Mouse (Mus musculus): Measurements from ENCODE around the gene Tns2. TPM values are rescaled to one million over a fixed set of nuclear protein-coding genes. Genes with fewer than 3 reads are reported as not detected.

The Tns2 gene
- total and polyA plus RNA-seq, 2 experiments from 2014 or later = 24.6 to 57.9 TPM

DNA sequence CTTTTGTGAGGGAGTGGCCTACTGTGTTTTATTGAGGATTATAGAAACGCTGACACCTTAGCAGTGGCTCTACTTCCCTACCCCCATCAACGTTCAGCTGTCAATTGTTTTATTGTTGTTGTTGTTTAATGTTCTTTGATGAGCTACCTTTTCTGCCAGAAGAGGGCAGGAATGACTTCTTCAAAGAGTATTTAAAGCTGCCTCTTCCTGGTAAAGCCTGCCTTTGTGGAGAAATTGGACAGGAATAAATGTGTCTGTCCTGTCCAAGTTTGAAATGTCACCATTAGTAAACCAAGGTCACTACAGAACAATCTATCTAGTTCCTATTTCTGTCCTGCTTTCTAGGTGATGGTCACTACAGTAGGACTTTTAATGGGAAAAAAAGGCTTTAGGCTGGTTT is 6.1 kb upstream of the Tns2 start:
- Histone ChIP-seq H3K4me2 (ENCODE audit: low read depth, low read length) (no peak overlapping the region), H3K27ac (ENCODE audit: low read depth) (no peak overlapping the region), H3K9ac (replicated peaks; ENCODE audit: low read depth, low read length) (no peak overlapping the region), H3K36me3 (replicated peaks; ENCODE audit: control insufficient read depth, insufficient read depth, low read length) (peaks cover 81% of the 10 kb centered on the region), H3K9me3 (replicated peaks; ENCODE audit: control insufficient read depth, low read length) (no peaks in the 10 kb centered on the region), H3K4me3 (ENCODE audit: low read depth, low read length) (no peak overlapping the region), H3K4me1 (ENCODE audit: control insufficient read depth, insufficient read depth) (0 out of 2 replicates have a peak, but pooled peaks cover under 1% of the 10 kb centered on the region), H3K27me3 (ENCODE audit: control insufficient read depth, insufficient read depth, low read length) (no peaks in the 10 kb centered on the region)
- WGBS = 66% methylated on average over 2 of the region's 2 CpGs
- ATAC-seq (ENCODE audit: insufficient read depth, low read depth) (no peak), DNase-seq (ENCODE audit: low spot score) (no peak)
- TF ChIP-seq CTCF (IDR thresholded peaks at IDR 0.05; ENCODE audit: low read depth) = no peak
- TF ChIP-seq EP300 (IDR thresholded peaks at IDR 0.05; ENCODE audit: low read depth) = no peak

DNA sequence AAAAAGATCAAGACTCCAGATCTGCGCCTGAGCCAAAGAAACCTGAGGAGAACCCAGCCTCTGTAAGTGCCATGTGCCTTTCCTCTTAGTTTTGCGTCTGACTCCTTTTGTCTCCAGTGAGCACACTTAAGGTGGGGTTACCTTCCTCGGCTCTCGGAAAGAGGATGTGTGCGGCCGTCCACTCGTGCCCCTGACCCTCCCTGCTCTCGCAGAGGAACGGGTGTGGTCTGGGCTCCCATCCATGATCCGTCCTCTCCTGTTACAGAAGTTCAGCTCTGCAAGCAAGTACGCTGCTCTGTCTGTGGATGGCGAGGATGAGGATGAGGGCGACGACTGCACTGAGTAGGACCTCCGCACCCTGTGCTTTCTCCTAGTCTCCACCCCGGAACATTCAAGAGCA is 5.2 kb upstream of the Tns2 start:
- 0 out of 2 replicates have a peak, but pooled peaks cover 3% of the 10 kb centered on the region for H3K4me1 ChIP-seq (ENCODE audit: control insufficient read depth, insufficient read depth)
- DNase-seq (ENCODE audit: low spot score) (no peak), ATAC-seq (ENCODE audit: insufficient read depth, low read depth) (no peak)
- 76% methylated on average over 16 of the region's 16 CpGs for WGBS
- H3K4me2 ChIP-seq (ENCODE audit: low read depth, low read length) = no peak overlapping the region
- H3K4me3 ChIP-seq (ENCODE audit: low read depth, low read length) = no peak overlapping the region
- H3K9ac ChIP-seq (replicated peaks; ENCODE audit: low read depth, low read length) = no peak overlapping the region
- peaks cover 72% of the 10 kb centered on the region for H3K36me3 ChIP-seq (replicated peaks; ENCODE audit: control insufficient read depth, insufficient read depth, low read length)
- H3K27me3 ChIP-seq (ENCODE audit: control insufficient read depth, insufficient read depth, low read length) = no peaks in the 10 kb centered on the region
- H3K27ac ChIP-seq (ENCODE audit: low read depth) = no peak overlapping the region
- no peaks in the 10 kb centered on the region for H3K9me3 ChIP-seq (replicated peaks; ENCODE audit: control insufficient read depth, low read length)
- no peak for TF ChIP-seq EP300 (IDR thresholded peaks at IDR 0.05; ENCODE audit: low read depth)
- TF ChIP-seq CTCF (IDR thresholded peaks at IDR 0.05; ENCODE audit: low read depth) = no peak

DNA sequence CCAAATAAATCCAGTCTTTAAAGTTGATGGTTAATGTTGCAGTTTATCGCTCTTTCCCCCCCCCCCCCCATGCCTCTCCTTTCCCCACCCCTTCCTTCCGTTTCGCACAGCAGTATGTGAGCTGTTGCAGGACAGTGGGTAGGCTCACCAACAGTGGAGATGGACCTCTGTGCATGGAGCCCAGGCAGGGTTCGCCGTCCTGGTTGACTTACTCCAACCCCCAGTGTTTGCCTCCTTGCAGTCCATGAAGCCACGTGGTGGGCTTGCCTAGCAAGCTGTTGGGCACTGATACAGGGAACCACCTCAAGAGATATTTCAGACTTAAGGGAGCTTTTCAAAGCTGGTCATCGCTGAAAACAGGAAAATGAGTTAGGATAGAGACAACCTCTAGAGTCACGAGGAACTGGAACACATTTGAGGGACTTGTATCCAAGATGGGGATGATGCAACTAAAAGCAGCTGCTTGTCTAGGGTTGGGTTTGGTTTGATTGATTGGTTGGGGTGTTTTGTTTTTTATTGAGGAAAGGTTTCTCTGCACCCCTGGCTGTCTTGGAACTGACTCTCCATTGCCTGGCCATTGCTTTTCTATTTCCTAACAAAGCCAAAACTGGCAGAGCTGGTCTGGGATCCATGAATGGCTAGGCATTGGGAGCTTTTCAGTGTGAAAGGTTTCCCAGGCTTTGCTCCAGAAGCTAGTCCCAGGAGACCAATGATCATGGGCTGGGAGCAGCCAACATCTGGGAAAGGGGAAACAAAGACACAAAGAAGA is 2.9 kb upstream of the Tns2 start:
- Histone ChIP-seq H3K36me3 (replicated peaks; ENCODE audit: control insufficient read depth, insufficient read depth, low read length) (peaks cover 49% of the 10 kb centered on the region), H3K4me2 (ENCODE audit: low read depth, low read length) (no peak overlapping the region), H3K4me3 (ENCODE audit: low read depth, low read length) (no peak overlapping the region), H3K9ac (replicated peaks; ENCODE audit: low read depth, low read length) (no peak overlapping the region), H3K27ac (ENCODE audit: low read depth) (0 out of 2 replicates have a peak overlapping the region, but pooled peaks have one; percentile 56), H3K9me3 (replicated peaks; ENCODE audit: control insufficient read depth, low read length) (no peaks in the 10 kb centered on the region), H3K27me3 (ENCODE audit: control insufficient read depth, insufficient read depth, low read length) (no peaks in the 10 kb centered on the region), H3K4me1 (ENCODE audit: control insufficient read depth, insufficient read depth) (peaks cover 22% of the 10 kb centered on the region)
- no peak for TF ChIP-seq EP300 (IDR thresholded peaks at IDR 0.05; ENCODE audit: low read depth)
- no peak for TF ChIP-seq CTCF (IDR thresholded peaks at IDR 0.05; ENCODE audit: low read depth)
- WGBS = 68% methylated on average over 8 of the region's 8 CpGs
- DNase-seq (ENCODE audit: low spot score) = no peak
- ATAC-seq (ENCODE audit: insufficient read depth, low read depth) = no peak

DNA sequence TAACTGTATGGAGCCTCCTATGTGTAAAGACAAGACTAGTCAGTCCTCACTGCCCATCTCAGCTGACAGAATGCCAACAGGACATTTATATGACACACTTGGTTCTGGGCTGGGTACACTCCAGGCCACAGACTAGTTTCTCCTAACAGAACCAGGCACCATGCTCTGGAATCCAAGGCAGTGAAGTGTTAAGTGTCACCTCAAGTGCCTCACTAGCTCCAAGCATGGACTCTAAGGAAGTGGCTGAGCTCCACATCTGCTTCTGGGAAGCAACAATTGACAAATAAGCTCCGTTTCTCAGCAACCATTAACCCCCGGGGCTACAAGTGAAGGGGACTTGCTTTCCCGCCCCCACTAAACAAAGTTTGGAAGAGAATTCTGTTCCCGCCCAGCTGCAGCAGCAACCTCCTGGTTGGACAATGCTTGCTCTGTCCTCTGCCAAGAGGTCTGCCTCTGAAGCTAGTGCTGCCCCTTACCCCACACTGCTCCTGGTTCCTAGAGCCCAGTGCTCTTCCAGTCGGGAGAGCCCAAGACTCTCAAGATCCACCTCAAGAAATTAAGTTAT is 2.1 kb upstream of the Tns2 start:
- Histone ChIP-seq H3K27ac (ENCODE audit: low read depth) (peak overlapping the region; percentile 56), H3K9ac (replicated peaks; ENCODE audit: low read depth, low read length) (no peak overlapping the region), H3K27me3 (ENCODE audit: control insufficient read depth, insufficient read depth, low read length) (no peaks in the 10 kb centered on the region), H3K36me3 (replicated peaks; ENCODE audit: control insufficient read depth, insufficient read depth, low read length) (peaks cover 42% of the 10 kb centered on the region), H3K4me1 (ENCODE audit: control insufficient read depth, insufficient read depth) (peaks cover 29% of the 10 kb centered on the region), H3K4me3 (ENCODE audit: low read depth, low read length) (no peak overlapping the region), H3K4me2 (ENCODE audit: low read depth, low read length) (peak overlapping the region; percentile 77; the same call in 1 of the 2 replicates), H3K9me3 (replicated peaks; ENCODE audit: control insufficient read depth, low read length) (no peaks in the 10 kb centered on the region)
- WGBS = 40% methylated on average over 5 of the region's 5 CpGs
- TF ChIP-seq EP300 (IDR thresholded peaks at IDR 0.05; ENCODE audit: low read depth) (no peak), CTCF (IDR thresholded peaks at IDR 0.05; ENCODE audit: low read depth) (no peak)
- ATAC-seq (ENCODE audit: insufficient read depth, low read depth) (no peak), DNase-seq (ENCODE audit: low spot score) (no peak)

DNA sequence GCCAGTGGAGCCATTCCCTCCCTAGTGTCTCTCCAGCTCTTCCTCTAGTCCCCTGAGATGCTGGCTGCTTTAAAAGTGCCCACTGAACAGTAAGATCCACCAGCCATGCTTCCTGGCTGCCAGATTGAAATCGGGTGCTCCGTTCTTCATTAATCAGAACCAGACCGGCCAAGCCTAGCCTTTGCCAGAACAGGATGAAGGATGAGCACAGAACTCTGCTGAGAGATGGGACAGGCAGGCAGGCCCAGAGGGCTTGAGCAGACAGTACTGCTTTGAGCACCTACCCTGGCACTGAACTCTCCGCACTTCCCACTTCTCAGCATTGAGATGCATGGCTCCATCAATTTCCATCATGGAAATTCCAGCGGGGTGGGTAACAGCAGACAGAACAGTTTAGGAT is 953 bp upstream of the Tns2 start:
- no peak for DNase-seq (ENCODE audit: low spot score)
- H3K36me3 ChIP-seq (replicated peaks; ENCODE audit: control insufficient read depth, insufficient read depth, low read length) = peaks cover 30% of the 10 kb centered on the region
- no peak overlapping the region for H3K4me3 ChIP-seq (ENCODE audit: low read depth, low read length)
- H3K27ac ChIP-seq (ENCODE audit: low read depth) = 0 out of 2 replicates have a peak overlapping the region, but pooled peaks have one; percentile 13
- H3K4me1 ChIP-seq (ENCODE audit: control insufficient read depth, insufficient read depth) = peaks cover 35% of the 10 kb centered on the region
- no peak for ATAC-seq (ENCODE audit: insufficient read depth, low read depth)
- H3K27me3 ChIP-seq (ENCODE audit: control insufficient read depth, insufficient read depth, low read length) = no peaks in the 10 kb centered on the region
- peak overlapping the region; percentile 77; the same call in 1 of the 2 replicates for H3K4me2 ChIP-seq (ENCODE audit: low read depth, low read length)
- TF ChIP-seq EP300 (IDR thresholded peaks at IDR 0.05; ENCODE audit: low read depth) (no peak), CTCF (IDR thresholded peaks at IDR 0.05; ENCODE audit: low read depth) (no peak)
- H3K9me3 ChIP-seq (replicated peaks; ENCODE audit: control insufficient read depth, low read length) = no peaks in the 10 kb centered on the region
- WGBS = 53% methylated on average over 5 of the region's 5 CpGs
- no peak overlapping the region for H3K9ac ChIP-seq (replicated peaks; ENCODE audit: low read depth, low read length)

Data from heart, postnatal 0 days (tissue).